Mouse (Mus musculus): ENCODE results near the gene Lss. TPM values are rescaled to one million over a fixed set of nuclear protein-coding genes. Genes with fewer than 3 reads are reported as not detected.

The Lss gene
- polyA plus RNA-seq, 1 experiment from 2014 or later, result 45.7 TPM

DNA sequence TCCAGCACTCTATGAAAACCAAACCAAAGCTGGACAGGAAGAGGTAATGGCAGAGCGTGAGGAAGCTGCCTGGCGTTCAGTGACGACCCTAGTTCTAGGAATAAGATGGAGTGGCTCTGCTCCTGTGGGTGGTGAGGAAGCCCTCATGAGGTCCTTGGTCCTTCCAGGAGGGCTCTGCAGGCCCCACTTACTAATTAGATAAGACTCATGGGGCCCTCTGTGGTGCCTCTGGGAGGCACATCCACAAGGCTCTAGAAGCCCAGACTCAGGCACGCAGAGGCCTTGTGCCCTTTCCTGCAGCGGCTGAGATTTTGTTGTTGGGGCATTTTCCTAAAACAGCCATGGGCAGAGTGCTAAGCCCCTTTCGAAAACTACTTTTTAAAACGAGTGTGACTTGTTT lies 25.5 kb upstream of the Lss start:
- Histone ChIP-seq H3K27me3 (ENCODE audit: control insufficient read depth, insufficient read depth, low read depth, low read length) (no peaks in the 10 kb centered on the region), H3K4me3 (ENCODE audit: low read depth, low read length) (no peak overlapping the region), H3K4me2 (ENCODE audit: low read length) (no peak overlapping the region), H3K27ac (ENCODE audit: low read length) (no peak overlapping the region), H3K36me3 (ENCODE audit: control insufficient read depth, insufficient read depth, low read length) (peaks cover 57% of the 10 kb centered on the region), H3K9ac (ENCODE audit: low read depth, low read length) (no peak overlapping the region), H3K9me3 (replicated peaks; ENCODE audit: control insufficient read depth, low read length, poor library complexity, severe bottlenecking) (no peaks in the 10 kb centered on the region), H3K4me1 (ENCODE audit: control insufficient read depth, insufficient read depth, low read length) (no peaks in the 10 kb centered on the region)
- ATAC-seq, result no peak
- WGBS, result 96% methylated on average over 7 of the region's 7 CpGs

DNA sequence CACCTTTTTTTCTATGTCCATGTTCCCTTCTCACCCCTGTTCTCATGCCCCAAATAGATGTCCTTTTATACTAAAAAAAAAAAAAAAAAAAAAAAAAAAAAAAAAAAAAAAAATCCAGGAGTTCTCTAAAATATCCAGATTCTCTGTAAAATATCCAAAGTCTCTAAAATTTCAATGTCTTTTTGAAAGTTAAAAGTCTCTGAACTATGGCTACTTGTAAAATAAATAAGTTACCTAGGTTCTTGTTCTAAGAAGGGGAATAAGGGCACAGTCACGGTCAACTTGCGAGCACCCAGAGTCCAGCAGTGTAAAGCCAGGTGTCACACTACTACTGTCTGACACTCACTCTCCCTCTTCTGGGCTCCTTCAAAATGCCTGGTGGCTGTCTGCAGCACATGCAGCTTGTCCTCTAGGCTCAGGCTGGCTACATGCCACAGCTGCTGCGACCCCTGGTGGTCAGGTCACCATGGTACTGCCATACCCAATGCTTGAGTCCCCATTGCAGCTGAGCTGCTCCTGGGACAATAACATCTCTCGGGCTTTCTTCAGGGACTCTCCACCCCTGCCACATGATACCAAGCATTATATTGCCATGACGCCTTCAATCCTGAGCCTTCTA lies 18.3 kb upstream of the Lss start:
- no peaks in the 10 kb centered on the region for H3K4me1 ChIP-seq (ENCODE audit: control insufficient read depth, insufficient read depth, low read length)
- no peak overlapping the region for H3K4me2 ChIP-seq (ENCODE audit: low read length)
- peaks cover 35% of the 10 kb centered on the region for H3K36me3 ChIP-seq (ENCODE audit: control insufficient read depth, insufficient read depth, low read length)
- no peak overlapping the region for H3K4me3 ChIP-seq (ENCODE audit: low read depth, low read length)
- H3K27ac ChIP-seq (ENCODE audit: low read length), result no peak overlapping the region
- H3K9ac ChIP-seq (ENCODE audit: low read depth, low read length), result no peak overlapping the region
- ATAC-seq, result no peak
- H3K27me3 ChIP-seq (ENCODE audit: control insufficient read depth, insufficient read depth, low read depth, low read length), result no peaks in the 10 kb centered on the region
- H3K9me3 ChIP-seq (replicated peaks; ENCODE audit: control insufficient read depth, low read length, poor library complexity, severe bottlenecking), result no peaks in the 10 kb centered on the region
- 48% methylated on average over 5 of the region's 5 CpGs for WGBS

DNA sequence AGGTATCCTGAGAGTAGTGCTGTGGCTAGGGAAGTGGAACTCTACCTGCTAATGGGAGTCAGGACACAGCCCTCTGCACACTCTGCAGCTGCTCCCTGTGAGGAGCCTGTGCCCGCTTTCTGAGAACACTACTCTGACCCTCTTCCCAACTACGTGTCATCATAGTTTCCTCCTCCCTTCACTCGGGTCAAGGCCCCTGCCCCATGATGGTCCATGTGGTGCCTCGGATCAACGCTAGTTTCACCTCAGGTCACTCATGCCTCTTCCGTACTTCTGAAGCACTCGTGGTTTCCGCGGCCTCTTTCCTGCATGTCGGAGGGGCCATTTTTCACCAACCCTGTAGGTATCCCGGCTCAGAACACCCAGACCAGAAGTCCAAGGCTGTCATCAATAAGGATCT lies 466 bp upstream of the Lss start:
- Histone ChIP-seq H3K36me3 (ENCODE audit: control insufficient read depth, insufficient read depth, low read length) (peaks cover 5% of the 10 kb centered on the region), H3K27me3 (ENCODE audit: control insufficient read depth, insufficient read depth, low read depth, low read length) (no peaks in the 10 kb centered on the region), H3K4me1 (ENCODE audit: control insufficient read depth, insufficient read depth, low read length) (peaks cover 29% of the 10 kb centered on the region), H3K27ac (ENCODE audit: low read length) (peak overlapping the region; percentile 69), H3K4me3 (ENCODE audit: low read depth, low read length) (peak overlapping the region; percentile 79), H3K9me3 (replicated peaks; ENCODE audit: control insufficient read depth, low read length, poor library complexity, severe bottlenecking) (no peaks in the 10 kb centered on the region), H3K9ac (ENCODE audit: low read depth, low read length) (peak overlapping the region; percentile 71), H3K4me2 (ENCODE audit: low read length) (peak overlapping the region; percentile 86)
- WGBS, result 2% methylated on average over 11 of the region's 11 CpGs
- peak; percentile 62 for ATAC-seq

DNA sequence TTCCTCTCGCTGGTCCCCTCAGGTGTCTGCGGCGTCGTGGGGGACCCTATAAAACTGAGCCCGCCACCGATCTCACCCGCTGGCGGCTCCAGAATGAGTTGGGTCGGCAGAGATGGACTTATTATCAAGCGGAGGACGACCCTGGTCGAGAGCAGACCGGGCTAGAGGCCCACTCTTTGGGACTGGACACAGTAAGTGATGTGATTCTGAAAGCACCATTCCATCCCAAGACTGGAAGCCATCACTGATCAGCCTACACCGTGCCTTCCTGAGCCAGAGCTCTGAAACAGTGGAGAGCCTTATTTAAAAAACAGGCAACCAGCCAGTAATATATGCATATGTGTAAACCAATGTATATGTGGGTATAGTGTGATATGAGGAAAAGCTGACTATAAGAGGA lies 440 bp downstream of the Lss start:
- no peaks in the 10 kb centered on the region for H3K27me3 ChIP-seq (ENCODE audit: control insufficient read depth, insufficient read depth, low read depth, low read length)
- ATAC-seq, result peak; percentile 60
- peak overlapping the region; percentile 86 for H3K27ac ChIP-seq (ENCODE audit: low read length)
- 0% methylated on average over 14 of the region's 14 CpGs for WGBS
- no peaks in the 10 kb centered on the region for H3K9me3 ChIP-seq (replicated peaks; ENCODE audit: control insufficient read depth, low read length, poor library complexity, severe bottlenecking)
- H3K4me1 ChIP-seq (ENCODE audit: control insufficient read depth, insufficient read depth, low read length), result peaks cover 29% of the 10 kb centered on the region
- peak overlapping the region; percentile 86 for H3K4me2 ChIP-seq (ENCODE audit: low read length)
- H3K4me3 ChIP-seq (ENCODE audit: low read depth, low read length), result peak overlapping the region; percentile 79
- H3K9ac ChIP-seq (ENCODE audit: low read depth, low read length), result peak overlapping the region; percentile 83
- peaks cover 11% of the 10 kb centered on the region for H3K36me3 ChIP-seq (ENCODE audit: control insufficient read depth, insufficient read depth, low read length)

DNA sequence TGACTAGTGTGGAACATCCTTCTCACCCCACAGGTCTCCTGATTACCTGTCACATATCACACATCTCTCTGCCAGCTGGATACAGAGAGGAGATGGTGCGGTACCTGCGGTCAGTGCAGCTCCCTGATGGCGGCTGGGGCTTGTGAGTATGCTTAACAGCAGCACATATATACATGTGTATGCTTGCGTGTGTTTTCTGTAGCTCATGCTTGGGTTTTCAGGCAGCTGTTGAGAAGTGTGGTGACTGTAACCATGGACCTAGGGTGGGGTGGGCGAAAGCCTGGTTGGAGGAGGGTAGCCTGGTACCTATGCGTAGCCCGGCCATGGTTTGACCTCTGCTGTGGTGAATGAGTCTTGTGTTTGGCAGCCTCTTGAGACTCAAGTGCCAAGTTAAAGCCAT lies 4.1 kb downstream of the Lss start:
- 98% methylated on average over 7 of the region's 7 CpGs for WGBS
- no peak overlapping the region for H3K9ac ChIP-seq (ENCODE audit: low read depth, low read length)
- no peak for ATAC-seq
- peaks cover 33% of the 10 kb centered on the region for H3K36me3 ChIP-seq (ENCODE audit: control insufficient read depth, insufficient read depth, low read length)
- no peak overlapping the region for H3K4me2 ChIP-seq (ENCODE audit: low read length)
- H3K9me3 ChIP-seq (replicated peaks; ENCODE audit: control insufficient read depth, low read length, poor library complexity, severe bottlenecking), result no peaks in the 10 kb centered on the region
- no peak overlapping the region for H3K4me3 ChIP-seq (ENCODE audit: low read depth, low read length)
- no peak overlapping the region for H3K27ac ChIP-seq (ENCODE audit: low read length)
- H3K27me3 ChIP-seq (ENCODE audit: control insufficient read depth, insufficient read depth, low read depth, low read length), result no peaks in the 10 kb centered on the region
- H3K4me1 ChIP-seq (ENCODE audit: control insufficient read depth, insufficient read depth, low read length), result peaks cover 28% of the 10 kb centered on the region

DNA sequence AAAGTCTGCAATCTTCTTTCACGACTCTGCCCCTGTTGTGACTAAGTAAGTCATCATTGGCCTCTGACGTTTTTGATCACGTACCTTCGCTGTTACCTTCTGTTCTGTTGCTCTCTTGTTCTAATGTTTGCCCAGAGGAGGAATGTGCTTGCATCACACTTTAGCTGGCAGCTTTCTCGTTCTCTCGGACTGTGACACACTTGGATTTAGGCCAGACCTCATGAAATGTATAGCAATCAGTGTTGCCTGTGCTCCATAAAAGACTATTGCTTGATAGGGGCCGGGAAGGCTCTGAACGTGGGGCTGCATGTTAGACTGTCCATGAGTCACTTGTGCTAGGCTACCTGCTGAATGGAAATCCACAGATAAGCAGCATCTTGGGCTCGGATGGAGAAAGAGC lies 6.2 kb downstream of the Lss start:
- no peak overlapping the region for H3K27ac ChIP-seq (ENCODE audit: low read length)
- 87% methylated on average over 9 of the region's 9 CpGs for WGBS
- no peak for ATAC-seq
- H3K9me3 ChIP-seq (replicated peaks; ENCODE audit: control insufficient read depth, low read length, poor library complexity, severe bottlenecking), result no peaks in the 10 kb centered on the region
- H3K4me1 ChIP-seq (ENCODE audit: control insufficient read depth, insufficient read depth, low read length), result peaks cover 16% of the 10 kb centered on the region
- H3K9ac ChIP-seq (ENCODE audit: low read depth, low read length), result no peak overlapping the region
- no peaks in the 10 kb centered on the region for H3K27me3 ChIP-seq (ENCODE audit: control insufficient read depth, insufficient read depth, low read depth, low read length)
- no peak overlapping the region for H3K4me3 ChIP-seq (ENCODE audit: low read depth, low read length)
- peaks cover 49% of the 10 kb centered on the region for H3K36me3 ChIP-seq (ENCODE audit: control insufficient read depth, insufficient read depth, low read length)
- no peak overlapping the region for H3K4me2 ChIP-seq (ENCODE audit: low read length)

DNA sequence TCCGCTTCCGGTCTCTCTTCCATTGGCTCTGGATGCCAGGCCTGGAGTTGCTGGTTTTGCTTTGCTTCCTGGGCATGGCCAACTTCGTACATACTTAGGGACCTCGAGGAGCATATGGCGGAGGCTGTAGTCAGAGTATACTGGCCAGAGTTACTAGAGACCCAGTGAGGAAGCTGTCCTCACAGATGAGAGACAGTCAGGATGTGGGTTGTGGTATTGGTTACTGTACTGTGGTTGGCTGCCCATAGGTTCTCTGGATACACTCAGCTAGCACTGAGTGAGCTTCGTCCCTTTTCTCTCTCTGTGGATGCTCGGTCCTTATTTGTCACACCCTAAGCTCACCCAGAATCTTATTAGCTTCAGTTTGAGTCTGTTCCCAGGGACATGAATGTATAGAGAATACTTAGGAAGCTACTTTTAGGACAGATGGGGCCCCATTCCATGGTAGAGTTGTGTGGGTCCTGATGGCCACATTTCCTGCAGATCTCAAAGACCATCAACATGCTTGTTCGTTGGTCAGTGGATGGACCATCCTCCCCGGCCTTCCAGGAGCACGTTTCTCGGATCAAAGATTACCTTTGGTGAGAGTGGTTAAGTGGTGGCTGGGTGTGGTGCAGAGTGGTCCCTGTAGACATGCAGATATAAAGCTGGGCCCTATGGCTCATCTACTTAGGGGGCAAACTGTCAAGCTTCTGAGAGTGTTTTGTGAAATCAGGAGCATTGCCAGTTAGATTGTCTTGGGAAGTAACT lies 10.1 kb downstream of the Lss start:
- H3K4me1 ChIP-seq (ENCODE audit: control insufficient read depth, insufficient read depth, low read length), result no peaks in the 10 kb centered on the region
- H3K4me3 ChIP-seq (ENCODE audit: low read depth, low read length), result no peak overlapping the region
- no peaks in the 10 kb centered on the region for H3K27me3 ChIP-seq (ENCODE audit: control insufficient read depth, insufficient read depth, low read depth, low read length)
- no peak overlapping the region for H3K4me2 ChIP-seq (ENCODE audit: low read length)
- WGBS, result 95% methylated on average over 11 of the region's 11 CpGs
- H3K36me3 ChIP-seq (ENCODE audit: control insufficient read depth, insufficient read depth, low read length), result peaks cover 67% of the 10 kb centered on the region
- H3K9ac ChIP-seq (ENCODE audit: low read depth, low read length), result no peak overlapping the region
- no peak overlapping the region for H3K27ac ChIP-seq (ENCODE audit: low read length)
- no peaks in the 10 kb centered on the region for H3K9me3 ChIP-seq (replicated peaks; ENCODE audit: control insufficient read depth, low read length, poor library complexity, severe bottlenecking)
- ATAC-seq, result no peak

DNA sequence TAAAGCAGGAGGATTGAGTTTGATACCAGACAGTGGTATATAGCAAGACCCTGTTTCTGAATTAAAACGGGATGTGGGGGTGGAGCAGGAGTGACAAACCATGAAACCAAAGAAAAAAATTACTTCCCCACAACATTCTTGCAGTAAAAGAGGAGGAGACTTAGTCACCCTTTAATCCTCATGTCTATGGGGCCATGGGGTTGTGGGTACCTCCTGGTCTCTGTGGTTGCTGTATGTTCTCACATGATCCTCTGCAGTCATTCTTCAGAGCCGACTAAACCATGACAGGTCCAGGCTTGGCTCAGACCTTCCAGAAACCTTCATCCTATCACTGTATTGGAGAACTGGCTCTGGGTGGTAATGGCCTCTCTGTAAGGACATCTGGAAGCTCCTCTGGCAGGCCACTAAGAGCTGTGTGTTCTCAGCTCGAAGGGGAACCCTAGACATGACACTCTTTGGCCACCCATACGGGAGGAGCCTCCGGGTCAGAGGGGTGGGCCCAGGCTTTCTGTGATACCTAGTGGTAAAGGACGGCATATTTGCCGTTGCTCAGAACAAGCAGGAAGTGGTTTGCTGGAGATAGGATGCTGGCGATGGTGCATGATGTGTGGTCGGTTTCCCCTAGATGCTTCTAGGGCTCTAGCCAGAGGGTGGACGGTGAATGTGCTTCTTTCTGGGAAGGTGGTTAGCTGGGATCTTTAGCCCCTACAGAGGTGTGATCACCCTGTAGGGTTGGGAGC lies 11.4 kb downstream of the Lss start:
- no peaks in the 10 kb centered on the region for H3K27me3 ChIP-seq (ENCODE audit: control insufficient read depth, insufficient read depth, low read depth, low read length)
- no peak overlapping the region for H3K27ac ChIP-seq (ENCODE audit: low read length)
- no peaks in the 10 kb centered on the region for H3K4me1 ChIP-seq (ENCODE audit: control insufficient read depth, insufficient read depth, low read length)
- 93% methylated on average over 10 of the region's 10 CpGs for WGBS
- ATAC-seq, result no peak
- peaks cover 74% of the 10 kb centered on the region for H3K36me3 ChIP-seq (ENCODE audit: control insufficient read depth, insufficient read depth, low read length)
- H3K4me3 ChIP-seq (ENCODE audit: low read depth, low read length), result no peak overlapping the region
- no peak overlapping the region for H3K4me2 ChIP-seq (ENCODE audit: low read length)
- H3K9ac ChIP-seq (ENCODE audit: low read depth, low read length), result no peak overlapping the region
- no peaks in the 10 kb centered on the region for H3K9me3 ChIP-seq (replicated peaks; ENCODE audit: control insufficient read depth, low read length, poor library complexity, severe bottlenecking)

DNA sequence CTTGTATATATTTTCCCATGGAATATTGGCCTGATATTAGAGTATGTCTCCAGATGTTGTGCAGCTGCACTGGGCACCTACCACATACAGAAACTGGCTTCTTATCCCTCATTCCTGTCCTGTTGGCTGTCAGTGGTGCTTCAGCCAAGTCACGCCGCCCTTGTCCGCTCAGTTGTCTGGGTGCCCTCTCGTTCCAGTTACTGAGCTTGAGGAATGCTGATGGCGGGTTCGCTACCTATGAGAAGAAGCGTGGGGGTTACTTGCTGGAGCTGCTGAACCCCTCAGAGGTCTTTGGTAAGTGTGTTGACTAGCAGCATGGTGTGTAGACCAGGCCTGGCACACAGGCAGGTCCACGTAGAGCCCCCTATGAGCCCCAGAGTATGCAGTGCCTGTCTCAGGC lies 15.2 kb downstream of the Lss start:
- WGBS, result 93% methylated on average over 8 of the region's 8 CpGs
- H3K4me3 ChIP-seq (ENCODE audit: low read depth, low read length), result no peak overlapping the region
- no peaks in the 10 kb centered on the region for H3K9me3 ChIP-seq (replicated peaks; ENCODE audit: control insufficient read depth, low read length, poor library complexity, severe bottlenecking)
- H3K27ac ChIP-seq (ENCODE audit: low read length), result no peak overlapping the region
- no peak for ATAC-seq
- peaks cover 73% of the 10 kb centered on the region for H3K36me3 ChIP-seq (ENCODE audit: control insufficient read depth, insufficient read depth, low read length)
- H3K4me2 ChIP-seq (ENCODE audit: low read length), result no peak overlapping the region
- no peaks in the 10 kb centered on the region for H3K27me3 ChIP-seq (ENCODE audit: control insufficient read depth, insufficient read depth, low read depth, low read length)
- H3K9ac ChIP-seq (ENCODE audit: low read depth, low read length), result no peak overlapping the region
- H3K4me1 ChIP-seq (ENCODE audit: control insufficient read depth, insufficient read depth, low read length), result no peaks in the 10 kb centered on the region
